Mouse (Mus musculus): ENCODE measurements around the gene Adgrl3.
"Not testable (repeated sequence)": the region's sequence is repeated elsewhere in the genome, so short reads cannot be mapped to it uniquely, and the experiment has no call there.

The Adgrl3 gene

GRCm38 (mm10) chr5:81375992-81376391 is 356.1 kb downstream of the Adgrl3 start:
- DNase-seq (ENCODE audit: low read depth, low spot score): no peak

DNA sequence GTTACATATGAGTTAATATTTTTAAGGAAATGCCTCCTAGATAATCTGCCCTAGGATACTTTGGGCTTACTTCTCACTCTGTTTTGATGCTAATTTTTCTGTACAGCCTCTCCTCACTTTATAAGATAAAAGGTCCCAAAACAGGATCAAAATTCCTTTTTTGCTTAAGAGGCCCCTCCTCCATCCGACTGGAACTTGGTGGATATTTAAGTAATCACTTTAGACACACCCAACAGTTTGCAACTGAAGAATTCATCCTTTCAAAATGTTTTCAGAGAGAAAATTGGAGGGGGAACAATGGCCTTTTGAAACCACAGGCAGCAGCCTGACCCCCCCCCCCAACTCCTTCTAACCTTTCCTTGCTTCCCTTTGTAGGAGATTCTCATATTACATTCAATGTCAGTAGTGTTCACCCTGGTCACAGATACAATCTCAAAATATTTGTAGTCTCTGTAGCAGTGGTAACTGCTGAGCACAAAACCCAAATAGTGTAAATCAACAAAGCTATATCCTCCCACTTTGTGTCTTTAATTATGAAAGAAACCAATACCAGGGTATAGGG is 385.7 kb downstream of the Adgrl3 start:
- DNase-seq (ENCODE audit: low read depth, low spot score): no peak

- DNase-seq (ENCODE audit: low read depth, low spot score): no peak
Measured at GRCm38 (mm10) chr5:81417326-81417725, 397.4 kb downstream of the Adgrl3 start.

- no peak for DNase-seq (ENCODE audit: low read depth, low spot score)
Measured at GRCm38 (mm10) chr5:81427393-81427792, 407.5 kb downstream of the Adgrl3 start.

DNA sequence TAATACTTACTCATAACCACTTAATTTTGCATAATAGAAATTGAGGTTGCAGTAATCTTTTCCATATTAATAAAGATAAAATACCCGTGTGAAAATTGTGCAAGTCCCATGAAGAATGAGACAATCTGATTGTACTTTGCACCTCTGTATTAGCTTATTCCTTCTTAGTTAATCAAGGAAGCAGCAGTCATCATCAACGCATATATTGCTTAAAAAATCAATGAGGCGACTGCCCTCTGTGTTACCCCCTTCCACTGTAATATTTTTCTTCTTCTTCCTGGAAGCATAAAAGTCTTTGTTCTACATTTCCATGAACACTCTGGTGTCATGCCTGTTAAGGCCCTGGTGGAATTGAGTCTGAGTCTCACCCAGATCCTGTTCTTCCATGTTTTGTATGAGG is 416.4 kb downstream of the Adgrl3 start:
- no peak for DNase-seq (ENCODE audit: low read depth, low spot score)

- no peak for DNase-seq (ENCODE audit: low read depth, low spot score)
Measured at GRCm38 (mm10) chr5:81442150-81442549, 422.2 kb downstream of the Adgrl3 start.

DNA sequence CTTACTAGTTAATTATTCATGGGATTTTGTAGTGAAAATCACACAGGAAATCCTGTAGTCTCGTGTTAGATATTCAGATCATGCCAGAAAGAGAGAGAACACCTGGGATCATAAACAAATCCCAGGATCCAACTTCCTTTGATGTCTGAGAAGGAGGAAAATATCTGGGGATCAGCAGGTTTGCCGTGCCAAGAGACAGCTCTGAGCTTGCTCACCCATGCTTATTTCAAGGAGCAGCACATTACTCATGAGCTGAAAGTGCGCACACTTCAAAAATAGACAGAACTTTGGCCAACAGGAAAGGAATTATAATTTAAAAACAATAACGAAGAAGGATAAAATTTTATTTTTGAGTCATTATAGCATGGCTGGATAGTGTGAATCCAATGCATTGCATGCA is 446.0 kb downstream of the Adgrl3 start:
- no peak for DNase-seq (ENCODE audit: low read depth, low spot score)

- no peak for DNase-seq (ENCODE audit: low read depth, low spot score)
Measured at GRCm38 (mm10) chr5:81474681-81475080, 454.7 kb downstream of the Adgrl3 start.

- no peak for DNase-seq (ENCODE audit: low read depth, low spot score)
Measured at GRCm38 (mm10) chr5:81475406-81475805, 455.5 kb downstream of the Adgrl3 start.

DNA sequence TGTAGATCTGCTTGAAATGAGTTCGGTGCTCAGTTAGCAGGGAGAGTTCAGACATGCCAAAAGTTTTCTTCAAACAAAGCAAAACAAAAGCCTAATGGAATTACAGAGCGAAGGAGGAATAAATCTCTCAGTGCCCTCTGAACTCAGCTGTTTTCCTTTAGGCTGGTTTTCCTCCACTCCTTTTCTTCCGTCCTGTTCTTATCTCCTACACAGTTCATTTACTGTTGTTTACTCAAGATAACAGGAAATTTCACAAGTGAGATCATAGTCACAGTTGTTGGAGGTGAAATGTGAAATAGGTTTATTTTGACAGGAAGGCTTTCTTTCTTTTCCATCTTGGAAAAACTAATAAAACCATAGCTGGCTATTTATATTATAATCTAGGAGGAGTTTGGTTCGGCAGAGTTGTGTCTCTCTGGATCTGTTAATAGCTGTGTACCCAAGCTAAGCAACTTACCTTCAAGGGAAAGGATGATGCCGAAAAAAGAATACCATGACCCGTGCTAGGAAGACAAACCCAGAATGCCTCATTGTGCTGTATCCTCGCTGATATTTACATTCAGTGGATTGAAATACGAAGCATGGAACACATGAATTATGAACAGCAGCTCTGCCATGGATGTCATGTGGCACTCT is 456.2 kb downstream of the Adgrl3 start:
- DNase-seq (ENCODE audit: low read depth, low spot score): no peak

DNA sequence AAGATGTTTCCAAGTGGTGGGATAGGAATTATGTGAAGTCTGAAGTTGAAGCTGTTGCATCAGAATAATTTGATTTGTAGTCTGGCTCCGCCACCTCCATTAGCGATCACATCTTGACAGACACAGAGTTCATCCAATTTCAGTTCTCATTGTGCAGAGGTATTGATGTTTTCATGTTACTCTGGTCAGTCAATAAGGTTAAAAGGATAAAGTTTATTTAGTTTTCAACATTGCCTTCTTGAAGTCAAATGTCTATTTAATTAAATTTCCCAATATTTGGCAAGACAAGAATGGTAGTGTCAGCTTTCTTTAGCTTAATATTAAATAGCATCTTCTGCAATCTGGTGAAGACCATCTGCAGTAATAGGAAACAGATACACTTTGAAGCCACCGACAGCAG is 461.0 kb downstream of the Adgrl3 start:
- DNase-seq (ENCODE audit: low read depth, low spot score): no peak

- DNase-seq (ENCODE audit: low read depth, low spot score): no peak
Measured at GRCm38 (mm10) chr5:81483890-81484289, 464.0 kb downstream of the Adgrl3 start.

DNA sequence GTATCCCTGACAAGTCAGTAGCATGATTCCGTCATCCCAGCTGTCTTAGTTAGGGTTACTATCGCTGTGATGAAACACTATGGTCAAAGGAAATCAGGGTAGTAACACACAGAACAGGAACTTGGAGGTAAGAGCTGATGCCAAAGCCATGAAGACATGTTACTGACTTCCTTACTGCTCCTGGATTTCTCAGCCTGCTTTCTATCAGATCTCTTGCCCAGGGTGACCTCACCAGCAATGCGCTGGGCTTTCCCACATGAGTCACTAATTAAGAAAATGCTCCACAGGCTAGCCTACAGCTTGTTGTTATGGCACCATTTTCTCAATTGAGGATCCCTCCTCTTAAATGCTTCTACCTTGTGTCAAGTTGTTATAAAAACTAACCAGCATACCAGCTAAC is 481.1 kb downstream of the Adgrl3 start:
- DNase-seq (ENCODE audit: low read depth, low spot score): no peak

DNA sequence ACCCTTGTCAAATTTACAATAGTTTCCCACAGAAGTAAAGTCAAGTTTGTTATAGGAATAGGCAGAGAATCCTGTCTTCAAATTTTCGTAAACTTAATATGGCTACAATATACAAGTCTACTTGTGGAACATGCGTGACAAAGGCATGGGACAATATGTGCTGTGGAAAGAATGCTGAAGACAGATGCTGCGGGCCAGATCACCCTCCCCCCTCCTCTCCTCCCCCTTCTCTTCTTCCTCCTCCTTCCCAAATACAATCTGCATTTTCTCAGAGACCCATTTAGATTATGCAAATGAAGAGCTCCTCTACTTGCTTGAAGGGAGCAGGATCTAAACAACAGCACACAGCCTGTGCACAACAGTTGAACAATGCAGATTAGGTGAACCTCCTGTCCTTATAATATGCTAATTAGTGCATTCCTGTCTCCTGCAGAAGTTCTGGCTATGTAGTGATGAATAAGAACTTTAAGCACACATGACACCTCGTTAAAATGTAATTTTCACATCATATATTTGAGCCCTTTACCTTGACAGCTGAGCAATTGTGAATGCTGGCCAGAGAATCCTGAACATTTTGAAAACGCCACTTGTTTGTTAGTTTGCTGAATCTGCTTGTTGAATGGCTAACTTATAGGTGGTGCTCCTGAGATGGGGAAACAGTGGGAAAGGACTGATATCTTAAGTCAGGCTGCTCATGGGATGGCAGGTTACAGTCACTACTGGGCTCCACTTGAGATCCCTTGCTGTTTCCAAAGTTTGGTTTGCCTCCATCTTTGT is 499.0 kb downstream of the Adgrl3 start:
- DNase-seq (ENCODE audit: low read depth, low spot score): no peak

DNA sequence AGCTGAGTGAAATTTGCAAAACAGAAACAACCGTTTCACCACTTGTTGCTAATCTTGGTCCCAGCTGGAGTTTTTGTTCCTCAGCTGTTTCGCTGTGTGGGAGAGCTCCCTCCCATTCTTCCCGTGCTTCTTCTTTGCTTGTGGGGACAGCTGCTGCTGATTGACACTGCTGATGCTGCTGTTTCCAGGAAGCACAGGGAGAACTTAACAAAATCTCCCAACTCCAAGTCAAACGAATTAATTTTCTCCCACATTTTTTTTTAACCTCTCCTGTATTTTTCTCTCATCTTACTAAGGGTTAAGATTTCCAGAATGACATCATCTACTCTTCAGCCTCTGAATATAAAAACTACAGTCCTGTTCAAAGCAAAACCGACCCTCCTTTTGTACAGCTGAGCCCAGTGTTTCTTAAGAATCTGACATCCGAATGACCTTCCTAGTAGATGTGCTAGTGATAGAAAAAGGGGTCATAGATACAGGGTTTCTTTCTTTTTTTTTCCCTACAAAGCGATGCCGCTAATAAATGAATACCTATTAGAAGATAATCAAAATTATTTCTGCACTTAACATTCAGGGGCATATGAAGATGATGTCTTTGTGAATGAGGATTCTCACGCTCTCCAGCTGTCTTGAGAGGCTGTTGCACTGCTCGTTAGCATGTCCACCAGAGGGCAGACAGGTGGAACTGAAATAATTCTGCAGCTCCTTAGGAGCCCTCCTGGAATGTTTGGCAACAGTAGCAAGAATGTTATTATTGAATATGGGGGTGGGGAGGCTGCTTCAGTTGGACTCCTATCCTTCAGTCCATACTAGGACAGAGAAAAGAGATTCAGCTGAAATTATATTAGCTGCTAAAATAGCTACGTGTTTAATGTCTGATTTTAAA is 499.8 kb downstream of the Adgrl3 start:
- DNase-seq (ENCODE audit: low read depth, low spot score): no peak

GRCm38 (mm10) chr5:81522760-81523159 is 502.8 kb downstream of the Adgrl3 start:
- no peak for DNase-seq (ENCODE audit: low read depth, low spot score)

GRCm38 (mm10) chr5:81524532-81524961 is 504.6 kb downstream of the Adgrl3 start:
- DNase-seq (ENCODE audit: low read depth, low spot score): no peak

DNA sequence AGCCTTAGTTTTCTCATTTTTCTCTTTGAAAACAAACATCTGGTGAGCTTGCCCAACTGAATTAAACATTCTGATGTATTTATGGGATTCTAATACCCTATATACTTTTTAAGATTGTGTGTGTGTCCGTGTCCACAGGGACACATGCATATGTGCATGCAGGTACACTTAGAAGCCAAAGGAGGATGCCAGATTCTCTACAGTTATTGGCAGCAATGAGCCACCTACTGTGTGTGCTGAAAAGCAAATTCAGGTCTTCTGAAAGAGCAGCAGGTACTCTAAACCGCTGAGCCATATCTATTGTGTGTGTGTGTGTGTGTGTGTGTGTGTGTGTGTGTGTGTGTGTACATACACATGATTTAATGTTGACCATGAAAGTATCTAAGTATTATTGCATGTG is 505.4 kb downstream of the Adgrl3 start:
- DNase-seq (ENCODE audit: low read depth, low spot score): no peak

- no peak for DNase-seq (ENCODE audit: low read depth, low spot score)
Measured at GRCm38 (mm10) chr5:81531639-81532038, 511.7 kb downstream of the Adgrl3 start.

DNA sequence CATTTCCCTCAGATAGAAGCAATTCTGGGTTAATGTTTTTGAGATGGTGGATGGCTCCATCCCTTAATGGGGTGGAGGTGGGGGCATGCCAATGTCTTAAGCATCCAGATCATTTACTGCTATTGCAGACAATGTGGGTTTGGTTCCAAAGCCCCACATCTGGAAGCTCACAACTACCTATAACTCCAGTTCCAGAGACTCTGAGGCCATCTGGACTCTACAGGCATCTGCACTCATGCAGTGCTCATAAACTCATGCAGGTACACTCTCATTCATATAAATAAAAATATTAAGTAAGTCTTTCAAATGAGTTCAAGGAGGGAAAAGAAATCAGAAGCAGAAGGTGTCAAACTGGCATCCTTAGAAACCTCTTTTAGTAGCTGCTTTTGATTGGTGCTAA is 530.3 kb downstream of the Adgrl3 start:
- no peak for DNase-seq (ENCODE audit: low read depth, low spot score)

- not testable (repeated sequence) for DNase-seq (ENCODE audit: low read depth, low spot score)
Measured at GRCm38 (mm10) chr5:81555149-81555548, 535.2 kb downstream of the Adgrl3 start.

- DNase-seq (ENCODE audit: low read depth, low spot score): no peak
Measured at GRCm38 (mm10) chr5:81556008-81556407, 536.1 kb downstream of the Adgrl3 start.

Measured in CD4-positive, CD25-positive, alpha-beta regulatory T cell, adult 2 months (primary cell).